Mouse (Mus musculus) stomach, postnatal 0 days (tissue): ENCODE measurements at regions not wholly inside any gene's neighbourhood (a gene's known extent, or its start where the extent isn't known, plus 50 kb on each side); places are given as distances from the start of the nearest gene placed in this dataset.

ENCODE experiments used
- CTCF ChIP-seq: IDR thresholded peaks from 2 replicates; pipeline ENCODE4 v1.5.1; 2016; ENCODE audit warnings: antibody characterized with exemption, low read depth, mild to moderate bottlenecking, moderate library complexity
- EP300 ChIP-seq: optimal IDR thresholded peaks from 2 replicates; pipeline ENCODE3; 2016; ENCODE audit warnings: antibody characterized with exemption

- TF ChIP-seq EP300 (no peak), CTCF (no peak)
Observed at GRCm38 (mm10) chr3:101170037-101171019, 60.2 kb upstream of the Ptgfrn start.
